Mouse (Mus musculus) lung, postnatal 0 days (tissue): ENCODE data around the gene Gm1043. TPM values are rescaled to one million over a fixed set of nuclear protein-coding genes. Genes with fewer than 3 reads are reported as not detected.

ENCODE experiments used
- ATAC-seq: fragments of 200-750 bp; cut with Nextera tagmentation; 2 replicates; pipeline ENCODE4 v1.8.0; 2017; ENCODE audit warnings: moderate library complexity
- DNase-seq: peaks from one replicate; pipeline ENCODE4 v3.0.0-alpha.2; 2016; ENCODE audit warnings: low spot score
- H3K27ac ChIP-seq: fragments of 300-500 bp; sonication (generic); 2 replicates; pipeline ENCODE4 v1.5.1; 2014; ENCODE audit warnings: antibody characterized with exemption, mild to moderate bottlenecking, low read length, mixed read lengths
- H3K27me3 ChIP-seq: fragments of 300-500 bp; sonication (generic); replicated peaks from 2 replicates; pipeline ENCODE4 v1.6.1; 2014; ENCODE audit warnings: low read length, mixed read lengths; ENCODE audit not compliant: insufficient read depth
- H3K36me3 ChIP-seq: fragments of 300-500 bp; sonication (generic); 2 replicates; pipeline ENCODE4 v1.6.1; 2014; ENCODE audit warnings: low read length, mixed read lengths; ENCODE audit not compliant: insufficient read depth
- H3K4me1 ChIP-seq: fragments of 300-500 bp; sonication (generic); 2 replicates; pipeline ENCODE4 v1.6.1; 2014; ENCODE audit warnings: antibody characterized with exemption, low read depth, low read length, mixed read lengths; ENCODE audit not compliant: insufficient read depth
- H3K4me2 ChIP-seq: fragments of 300-500 bp; sonication (generic); replicated peaks from 2 replicates; pipeline ENCODE4 v1.6.1; 2014; ENCODE audit warnings: low read depth, mild to moderate bottlenecking, low read length, moderate library complexity, mixed read lengths
- H3K4me3 ChIP-seq: fragments of 300-500 bp; sonication (generic); 2 replicates; pipeline ENCODE4 v1.5.1; 2014; ENCODE audit warnings: low read depth, low read length
- H3K9ac ChIP-seq: fragments of 300-500 bp; sonication (generic); replicated peaks from 2 replicates; pipeline ENCODE4 v1.6.1; 2014; ENCODE audit warnings: low read depth, mild to moderate bottlenecking
- H3K9me3 ChIP-seq: fragments of 300-500 bp; sonication (generic); 2 replicates; pipeline ENCODE4 v1.6.1; 2016; ENCODE audit warnings: low read length, mixed read lengths
- CTCF ChIP-seq: IDR thresholded peaks from 2 replicates; pipeline ENCODE4 v1.5.1; 2016; ENCODE audit warnings: antibody characterized with exemption, mild to moderate bottlenecking
- EP300 ChIP-seq: IDR thresholded peaks from 2 replicates; pipeline ENCODE4 v1.6.1; 2016; ENCODE audit warnings: antibody characterized with exemption, mild to moderate bottlenecking, control low read depth
- WGBS: fragments of 180-500 bp; shearing (Covaris S2); extraction: QIAGEN DNeasy Blood & Tissue Kit; methylation state at CpG from one replicate; pipeline ENCODE4 v1.1.7; 2014; 5-methylcytosine and 5-hydroxymethylcytosine counted together
- polyA plus RNA-seq: library from polyadenylated mRNA; unstranded; fragments of >200 nt; fragmentation: Nextera tagmentation; extraction: Ambion mirVana; gene quantifications from 2 replicates; pipeline ENCODE4 v1.2.1, GENCODE M21; 2015

The Gm1043 gene
- polyA plus RNA-seq, 1 experiment from 2014 or later = not detected

DNA sequence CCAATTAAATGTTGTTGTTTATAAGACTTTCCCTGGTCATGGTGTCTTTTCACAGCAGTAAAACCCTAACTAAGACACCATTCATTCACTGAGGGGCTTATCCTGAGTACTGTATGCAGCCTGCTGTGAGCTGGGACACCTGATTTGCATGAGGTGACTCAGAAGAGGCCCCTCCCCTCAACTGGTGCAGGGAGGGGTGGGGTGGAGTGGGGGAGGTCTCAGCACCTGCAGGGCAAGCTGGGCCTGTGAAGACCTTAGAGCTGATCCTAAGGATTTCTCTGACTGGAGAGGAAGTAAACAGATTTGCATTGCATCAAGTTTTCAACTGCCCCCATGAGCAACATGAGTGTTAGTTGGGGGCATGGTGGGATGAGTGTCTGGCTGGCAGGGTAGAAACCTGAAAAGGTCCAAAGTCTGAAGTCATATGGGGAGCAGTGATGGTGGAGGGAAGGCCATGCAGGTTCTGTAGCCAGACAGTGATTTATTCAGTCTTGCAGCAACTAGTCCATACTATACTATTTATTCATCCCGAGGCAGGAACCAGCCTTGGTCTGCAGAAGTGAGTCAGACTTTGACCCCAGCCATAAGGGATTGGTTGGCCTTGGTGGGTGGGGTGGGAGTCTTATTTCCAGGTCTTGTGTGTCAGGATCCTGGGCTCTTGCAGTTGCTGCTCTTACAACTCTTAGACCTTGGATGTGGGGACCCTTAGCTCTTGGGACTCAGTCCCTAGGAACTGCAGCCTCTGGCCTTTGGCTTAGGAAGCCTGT, 3.4 kb downstream of the Gm1043 start:
- no peak overlapping the region for H3K27ac ChIP-seq
- H3K36me3 ChIP-seq = no peaks in the 10 kb centered on the region
- H3K4me1 ChIP-seq = no peaks in the 10 kb centered on the region
- no peak for DNase-seq
- WGBS = 26% methylated on average over 1 of the region's 1 CpGs
- no peak overlapping the region for H3K9ac ChIP-seq
- H3K9me3 ChIP-seq = no peaks in the 10 kb centered on the region
- peaks cover 5% of the 10 kb centered on the region; the same call in 1 of the 2 replicates for H3K27me3 ChIP-seq
- H3K4me3 ChIP-seq = no peak overlapping the region
- no peak for ATAC-seq
- no peak for TF ChIP-seq EP300
- no peak for TF ChIP-seq CTCF
- H3K4me2 ChIP-seq = no peak overlapping the region

DNA sequence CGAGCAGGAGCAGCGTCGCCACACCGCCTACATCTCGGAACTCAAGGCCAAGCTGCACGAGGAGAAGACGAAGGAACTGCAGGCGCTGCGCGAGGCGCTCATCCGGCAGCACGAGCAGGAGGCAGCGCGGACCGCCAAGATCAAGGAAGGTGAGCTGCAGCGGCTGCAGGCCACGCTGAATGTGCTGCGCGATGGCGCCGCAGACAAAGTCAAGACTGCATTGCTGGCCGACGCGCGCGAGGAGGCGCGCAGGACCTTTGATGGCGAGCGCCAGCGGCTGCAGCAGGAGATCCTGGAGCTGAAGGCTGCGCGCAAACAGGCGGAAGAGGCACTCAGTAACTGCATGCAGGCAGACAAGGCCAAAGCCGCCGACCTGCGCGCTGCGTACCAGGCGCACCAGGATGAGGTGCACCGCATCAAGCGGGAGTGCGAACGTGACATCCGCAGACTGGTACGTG, 6.0 kb downstream of the Gm1043 start:
- H3K27me3 ChIP-seq = peaks cover 5% of the 10 kb centered on the region; the same call in 1 of the 2 replicates
- ATAC-seq = no peak
- no peak overlapping the region for H3K4me2 ChIP-seq
- no peaks in the 10 kb centered on the region for H3K9me3 ChIP-seq
- TF ChIP-seq CTCF (no peak), EP300 (no peak)
- H3K9ac ChIP-seq = no peak overlapping the region
- DNase-seq = no peak
- H3K27ac ChIP-seq = no peak overlapping the region
- no peaks in the 10 kb centered on the region for H3K4me1 ChIP-seq
- H3K4me3 ChIP-seq = no peak overlapping the region
- no peaks in the 10 kb centered on the region for H3K36me3 ChIP-seq
- WGBS = under 1% methylated on average over 47 of the region's 47 CpGs

DNA sequence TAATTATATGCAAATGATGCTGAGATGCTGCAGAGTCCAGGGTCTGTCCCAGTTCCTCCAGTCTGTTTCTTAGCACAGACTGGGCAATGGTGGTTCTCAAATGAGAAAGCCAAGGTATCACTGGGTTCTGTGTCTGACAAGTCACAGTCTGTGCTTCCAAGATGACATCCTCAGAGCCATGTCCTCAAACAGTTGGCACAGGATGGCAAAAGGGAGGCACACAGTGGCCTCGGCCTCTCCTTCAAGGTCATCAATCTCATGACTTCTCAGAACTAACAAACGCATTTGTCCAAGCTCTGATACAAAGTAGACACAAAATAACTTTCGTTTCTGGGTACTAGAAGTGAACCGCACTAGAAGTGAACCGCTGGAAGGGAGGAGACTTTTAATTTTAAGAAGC, 9.8 kb downstream of the Gm1043 start:
- Histone ChIP-seq H3K4me2 (no peak overlapping the region), H3K27me3 (peaks cover 5% of the 10 kb centered on the region; the same call in 1 of the 2 replicates), H3K9ac (no peak overlapping the region), H3K4me3 (no peak overlapping the region), H3K27ac (no peak overlapping the region), H3K36me3 (no peaks in the 10 kb centered on the region), H3K9me3 (no peaks in the 10 kb centered on the region), H3K4me1 (no peaks in the 10 kb centered on the region)
- 74% methylated on average over 5 of the region's 5 CpGs for WGBS
- TF ChIP-seq EP300 (no peak), CTCF (no peak)
- DNase-seq (no peak), ATAC-seq (no peak)

DNA sequence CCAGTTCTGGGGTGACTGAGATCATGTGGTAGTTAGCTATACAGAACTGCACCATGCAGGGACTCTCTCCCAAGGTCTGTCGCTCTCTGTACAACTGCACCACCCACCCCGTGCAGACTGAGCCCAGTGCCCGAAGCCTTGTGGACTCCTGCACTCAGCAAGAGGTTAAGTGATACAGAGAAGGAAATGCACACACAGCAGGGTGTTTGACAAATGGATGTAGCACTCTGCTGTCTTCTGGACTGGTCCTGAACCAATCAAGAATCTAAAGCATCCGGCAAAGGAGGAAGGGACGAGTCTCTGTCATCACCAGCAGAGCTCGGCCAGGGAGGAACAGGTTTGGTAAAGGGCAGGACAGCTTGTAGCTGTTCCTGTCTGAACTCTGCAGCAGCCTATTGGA, 12.4 kb downstream of the Gm1043 start:
- Histone ChIP-seq H3K9me3 (no peaks in the 10 kb centered on the region), H3K9ac (no peak overlapping the region), H3K4me3 (no peak overlapping the region), H3K4me2 (no peak overlapping the region), H3K27me3 (no peaks in the 10 kb centered on the region), H3K36me3 (no peaks in the 10 kb centered on the region), H3K4me1 (no peaks in the 10 kb centered on the region), H3K27ac (no peak overlapping the region)
- DNase-seq = no peak
- WGBS = 53% methylated on average over 6 of the region's 6 CpGs
- no peak for ATAC-seq
- TF ChIP-seq CTCF (no peak), EP300 (no peak)

DNA sequence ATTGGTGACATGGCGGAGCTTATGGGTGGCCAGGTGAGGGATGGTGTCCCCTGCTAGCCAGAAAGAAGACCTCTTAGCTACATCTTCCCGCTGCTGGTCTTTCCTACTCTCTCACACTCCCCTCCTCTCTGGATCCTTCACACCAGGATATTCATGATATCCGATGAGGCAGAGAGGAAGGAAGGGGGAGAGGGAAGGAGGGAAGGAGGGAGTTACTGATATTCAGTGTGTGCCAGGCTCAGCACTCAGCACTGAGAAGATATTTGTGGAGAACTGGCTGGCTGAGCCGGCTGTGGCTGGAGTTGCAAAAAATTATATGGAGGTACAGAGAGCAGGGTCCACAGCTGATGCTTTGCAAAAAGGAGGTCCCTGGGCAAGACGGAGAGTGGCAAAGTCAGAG, 15.6 kb downstream of the Gm1043 start:
- TF ChIP-seq EP300 = no peak
- no peak for TF ChIP-seq CTCF
- no peak overlapping the region for H3K9ac ChIP-seq
- no peaks in the 10 kb centered on the region for H3K36me3 ChIP-seq
- no peaks in the 10 kb centered on the region for H3K27me3 ChIP-seq
- H3K27ac ChIP-seq = no peak overlapping the region
- no peak overlapping the region for H3K4me3 ChIP-seq
- H3K9me3 ChIP-seq = no peaks in the 10 kb centered on the region
- no peak for ATAC-seq
- H3K4me2 ChIP-seq = no peak overlapping the region
- no peaks in the 10 kb centered on the region for H3K4me1 ChIP-seq
- no peak for DNase-seq
- WGBS = 51% methylated on average over 5 of the region's 5 CpGs

DNA sequence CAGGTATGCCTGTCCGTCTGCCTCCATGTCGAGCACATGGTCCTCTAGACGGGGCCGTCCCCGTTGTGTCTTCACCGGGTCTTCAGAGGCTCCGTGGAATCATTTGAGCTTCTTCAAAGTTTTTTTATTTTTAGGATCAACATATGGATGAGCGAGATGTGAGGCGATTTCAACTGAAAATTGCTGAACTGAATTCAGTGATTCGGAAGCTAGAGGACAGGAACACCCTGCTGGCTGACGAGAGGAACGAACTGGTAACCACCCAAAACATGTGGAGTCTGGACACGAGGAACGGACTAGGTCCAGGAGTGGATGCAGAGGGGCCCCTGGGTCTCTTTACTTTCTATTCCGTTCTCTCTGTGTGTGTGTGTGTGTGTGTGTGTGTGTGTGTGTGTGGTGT, 16.5 kb downstream of the Gm1043 start:
- Histone ChIP-seq H3K4me1 (no peaks in the 10 kb centered on the region), H3K4me2 (no peak overlapping the region), H3K27ac (no peak overlapping the region), H3K36me3 (no peaks in the 10 kb centered on the region), H3K27me3 (no peaks in the 10 kb centered on the region), H3K4me3 (no peak overlapping the region), H3K9ac (no peak overlapping the region), H3K9me3 (no peaks in the 10 kb centered on the region)
- WGBS = 54% methylated on average over 15 of the region's 15 CpGs
- DNase-seq (no peak), ATAC-seq (no peak)
- no peak for TF ChIP-seq CTCF
- TF ChIP-seq EP300 = no peak

GRCm38 (mm10) chr5:37102056-37102455, 16.9 kb downstream of the Gm1043 start:
- ATAC-seq = no peak
- no peaks in the 10 kb centered on the region for H3K27me3 ChIP-seq
- no peaks in the 10 kb centered on the region for H3K4me1 ChIP-seq
- no peak for DNase-seq
- no peak overlapping the region for H3K9ac ChIP-seq
- no peak overlapping the region for H3K4me3 ChIP-seq
- TF ChIP-seq CTCF (no peak), EP300 (no peak)
- no peaks in the 10 kb centered on the region for H3K9me3 ChIP-seq
- 34% methylated on average over 6 of the region's 6 CpGs for WGBS
- no peak overlapping the region for H3K4me2 ChIP-seq
- H3K27ac ChIP-seq = no peak overlapping the region
- H3K36me3 ChIP-seq = no peaks in the 10 kb centered on the region
